Mouse (Mus musculus) testis, adult 2 months (tissue): ENCODE results near the gene Tfcp2.
"Not testable (repeated sequence)": the region's sequence is repeated elsewhere in the genome, so short reads cannot be mapped to it uniquely, and the experiment has no call there.

Experiments used
- CTCF ChIP-seq: fragments of 200-500 bp; IDR thresholded peaks from 2 replicates; pipeline ENCODE4 v1.5.1; 2012; ENCODE audit warnings: low read depth, mild to moderate bottlenecking, inconsistent platforms, low read length, moderate library complexity; ENCODE audit not compliant: control insufficient read depth, insufficient read depth, insufficient replicate concordance
- POLR2A ChIP-seq: fragments of 200-500 bp; IDR thresholded peaks from 2 replicates; pipeline ENCODE4 v1.6.1; 2012; ENCODE audit warnings: low read depth, mild to moderate bottlenecking, inconsistent platforms, low read length, moderate library complexity; ENCODE audit not compliant: control insufficient read depth

DNA sequence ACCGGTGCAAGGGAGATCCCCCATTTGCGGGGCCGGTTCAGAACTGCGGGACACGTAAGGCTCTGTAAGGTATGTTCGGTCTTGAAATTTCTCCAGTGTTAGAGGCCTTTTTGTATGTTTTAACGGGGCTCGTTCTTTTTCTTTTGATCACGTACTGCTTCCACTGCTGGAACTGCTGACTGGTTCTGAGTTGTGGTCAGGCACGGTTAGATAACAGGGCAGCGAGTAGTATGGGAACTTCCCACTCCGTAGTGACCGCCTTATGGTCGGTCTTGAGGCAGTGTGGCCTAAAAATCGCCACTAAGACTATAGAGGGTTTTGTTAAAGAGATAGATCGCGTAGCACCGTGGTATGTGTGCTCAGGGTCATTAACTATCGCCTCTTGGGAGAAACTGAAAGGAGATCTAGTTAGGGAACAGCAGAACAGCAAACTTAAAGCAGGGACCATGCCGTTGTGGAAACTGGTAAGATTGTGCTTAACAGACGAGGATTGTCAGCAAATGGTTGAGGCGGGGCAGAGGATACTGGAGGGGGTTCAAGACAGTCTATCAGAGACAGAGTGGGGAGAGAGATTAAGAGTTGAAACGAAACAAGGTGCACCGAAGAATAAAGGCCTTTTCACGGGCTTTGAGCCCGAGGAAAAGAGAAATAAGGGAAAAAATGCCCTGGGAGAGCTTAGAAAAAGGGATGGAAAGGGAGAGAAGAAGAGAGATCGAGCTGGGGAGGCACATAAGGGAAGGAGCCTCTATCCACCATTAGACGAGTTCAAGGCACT is 8.7 kb downstream of the Tfcp2 start:
- TF ChIP-seq POLR2A, CTCF: not testable (repeated sequence)
